Mouse (Mus musculus) inflammation-experienced regulatory T-cells, adult 6 months (primary cell): Measurements from ENCODE around the gene Ier2. TPM values are rescaled to one million over a fixed set of nuclear protein-coding genes. Genes with fewer than 3 reads are reported as not detected.
"Not testable (repeated sequence)": the region's sequence is repeated elsewhere in the genome, so short reads cannot be mapped to it uniquely, and the experiment has no call there.

Experiments
- ATAC-seq: one replicate; pipeline ENCODE4 v1.8.0; 2017
- polyA plus RNA-seq, 3 experiments: library from polyadenylated mRNA; unstranded; fragments of 100-300 nt; shearing (Covaris generic); gene quantifications; one replicate each; pipeline ENCODE4 v1.2.1; 2017

Ier2 gene
- polyA plus RNA-seq, 3 experiments from 2014 or later = 42.4 to 46.3 (median 45.8) TPM

DNA sequence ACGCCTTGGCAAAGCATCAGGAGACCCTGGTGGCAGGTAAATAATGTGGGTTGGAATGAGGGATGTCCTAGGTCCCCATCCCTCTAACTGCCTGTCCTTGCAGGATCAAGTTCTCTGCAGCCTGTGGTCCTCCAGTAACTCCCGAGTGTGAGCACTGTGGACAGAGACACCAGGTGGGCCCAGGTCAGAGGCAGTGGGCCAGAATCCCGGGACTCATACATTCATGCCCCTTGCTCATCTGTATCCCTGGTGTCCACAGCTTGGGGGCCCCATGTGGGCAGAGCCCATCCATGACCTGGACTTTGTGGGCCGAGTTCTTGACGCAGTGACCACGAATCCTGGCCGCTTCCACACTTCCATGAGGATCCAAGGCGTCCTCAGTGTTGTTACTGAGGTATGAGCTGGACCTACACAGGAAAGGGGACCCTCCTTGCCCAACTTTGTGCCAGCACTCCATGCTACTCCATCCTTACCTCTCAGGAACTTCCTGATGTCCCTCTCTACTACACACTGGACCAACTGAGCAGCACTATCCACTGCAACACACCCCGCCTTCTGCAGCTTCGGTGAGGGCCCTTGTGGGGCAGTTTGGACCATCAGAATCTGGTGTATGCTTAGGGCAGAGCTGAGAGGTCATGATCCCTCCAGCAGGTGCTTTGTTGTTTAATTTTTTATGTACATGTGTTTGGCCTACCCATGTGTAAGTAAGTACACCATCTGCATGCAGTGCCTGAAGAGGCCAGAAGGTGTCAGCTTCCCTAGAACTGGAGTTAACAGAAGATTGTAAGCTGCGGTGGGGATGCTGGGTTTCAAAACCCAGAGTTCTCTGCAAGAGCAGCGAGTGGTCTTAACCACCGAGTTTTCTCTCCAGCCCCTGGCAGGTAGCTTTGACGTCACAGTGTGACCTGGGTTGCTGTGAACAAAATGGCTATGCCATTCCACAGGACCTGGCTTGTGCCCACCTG lies 34.8 kb upstream of the Ier2 start:
- ATAC-seq = no peak

- no peak for ATAC-seq
Measured at GRCm38 (mm10) chr8:84695140-84695539, 32.5 kb upstream of the Ier2 start.

DNA sequence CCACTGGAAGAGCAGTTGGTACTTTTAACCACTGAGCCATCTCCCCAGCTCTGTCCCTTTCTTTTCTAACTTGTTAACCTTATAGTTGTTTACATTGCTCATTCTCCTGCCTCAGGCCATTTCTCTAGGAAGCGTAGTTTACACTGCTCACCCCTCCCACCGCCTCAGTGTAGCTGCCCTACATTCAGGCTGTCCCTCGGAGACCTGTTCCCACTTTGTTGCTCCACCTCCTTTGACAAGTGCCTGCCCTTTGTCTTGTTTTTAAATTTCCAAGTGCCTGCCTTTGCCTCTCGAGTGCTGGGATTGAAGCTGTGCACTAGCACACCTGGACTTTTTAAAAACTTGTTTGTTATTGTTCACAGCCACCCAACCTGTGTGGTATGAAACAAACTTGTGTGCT lies 30.7 kb upstream of the Ier2 start:
- ATAC-seq = no peak

GRCm38 (mm10) chr8:84689091-84689915 lies 26.7 kb upstream of the Ier2 start:
- ATAC-seq = peak; percentile 83

- peak; percentile 80 for ATAC-seq
Measured at GRCm38 (mm10) chr8:84687705-84688100, 25.1 kb upstream of the Ier2 start, which contains the start of gene Nacc1. Nacc1 (minus strand) TSS chr8:84687862.

- ATAC-seq = no peak
Measured at GRCm38 (mm10) chr8:84687003-84687704, 24.5 kb upstream of the Ier2 start.

- ATAC-seq = no peak
Measured at GRCm38 (mm10) chr8:84686191-84687002, 23.7 kb upstream of the Ier2 start, which contains the start of gene Trmt1. Trmt1 (plus strand) TSS chr8:84686307.

GRCm38 (mm10) chr8:84684537-84684936 lies 21.9 kb upstream of the Ier2 start:
- ATAC-seq = no peak

DNA sequence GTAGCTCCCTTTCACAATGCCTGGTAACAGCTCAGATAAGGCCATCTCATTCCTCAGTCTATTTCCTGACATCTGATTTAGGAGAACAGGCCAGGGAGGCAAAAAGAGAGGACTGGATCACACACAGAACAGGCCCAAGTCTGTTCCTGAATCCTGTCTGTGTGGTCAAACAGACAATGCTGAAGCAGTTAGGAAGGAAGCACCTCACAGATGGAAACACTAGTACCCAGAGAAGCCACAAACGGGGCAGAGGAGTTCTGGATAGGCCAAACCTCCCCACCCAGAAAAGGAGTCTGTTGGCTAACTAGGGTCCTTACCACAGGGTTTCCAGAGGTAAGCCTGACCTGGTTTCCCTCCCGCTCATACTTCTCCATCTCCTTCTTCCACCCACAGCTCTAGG lies 19.6 kb upstream of the Ier2 start:
- ATAC-seq = no peak

GRCm38 (mm10) chr8:84681476-84681875 lies 18.8 kb upstream of the Ier2 start:
- ATAC-seq = no peak

DNA sequence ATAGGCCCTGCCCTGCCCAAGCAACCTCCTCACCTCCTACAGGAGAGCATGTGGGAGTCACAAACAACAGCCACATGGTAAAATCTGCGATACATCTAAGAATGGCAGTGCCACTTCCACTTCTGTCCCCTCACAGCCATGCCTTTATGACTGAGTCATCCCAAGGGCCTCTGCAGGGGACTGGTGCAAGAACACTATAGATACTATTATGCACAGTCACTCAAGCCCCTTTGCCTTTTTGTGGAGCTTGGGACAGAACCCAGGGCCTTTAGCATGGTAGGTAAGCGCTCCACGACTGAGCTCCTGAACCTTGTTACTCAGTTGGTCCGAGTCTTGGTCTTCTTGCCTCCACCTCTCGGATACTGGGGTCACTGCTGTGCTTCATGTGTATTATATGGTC lies 14.7 kb upstream of the Ier2 start:
- no peak for ATAC-seq

- not testable (repeated sequence) for ATAC-seq
Measured at GRCm38 (mm10) chr8:84670295-84671006, 7.8 kb upstream of the Ier2 start.

DNA sequence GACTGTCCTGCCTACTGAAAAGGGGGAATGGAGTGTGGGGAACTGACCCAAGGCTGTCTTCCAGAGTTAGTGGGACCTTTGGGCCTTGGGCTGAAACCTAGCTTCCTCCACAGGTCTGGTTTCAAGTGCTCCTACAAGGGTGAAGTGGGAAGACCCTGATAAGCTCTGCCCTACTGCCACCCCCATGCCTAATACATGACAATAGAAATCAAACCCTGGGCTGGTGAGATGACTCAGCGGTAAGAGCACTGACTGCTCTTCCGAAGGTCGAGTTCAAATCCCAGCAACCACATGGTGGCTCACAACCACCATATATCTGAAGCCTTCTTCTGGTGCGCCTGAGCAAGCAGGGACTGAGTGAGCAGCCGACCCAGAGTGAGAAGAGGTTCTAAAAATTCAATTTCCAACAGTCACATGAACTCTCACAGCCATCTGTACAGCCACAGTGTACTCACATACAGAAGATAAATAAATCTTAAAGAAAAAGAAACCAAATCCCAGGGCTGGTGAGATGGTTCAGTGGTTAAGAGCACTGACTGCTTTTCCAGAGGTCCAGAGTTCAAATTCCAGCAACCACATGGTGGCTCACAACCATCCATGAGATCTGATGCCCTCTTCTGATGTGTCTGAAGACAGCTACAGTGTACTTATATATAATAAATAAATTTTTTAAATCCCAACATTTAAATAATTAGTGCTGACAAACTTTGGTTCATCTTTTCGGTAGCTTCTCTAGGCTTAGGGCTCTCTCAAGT lies 6.3 kb upstream of the Ier2 start:
- ATAC-seq = no peak

DNA sequence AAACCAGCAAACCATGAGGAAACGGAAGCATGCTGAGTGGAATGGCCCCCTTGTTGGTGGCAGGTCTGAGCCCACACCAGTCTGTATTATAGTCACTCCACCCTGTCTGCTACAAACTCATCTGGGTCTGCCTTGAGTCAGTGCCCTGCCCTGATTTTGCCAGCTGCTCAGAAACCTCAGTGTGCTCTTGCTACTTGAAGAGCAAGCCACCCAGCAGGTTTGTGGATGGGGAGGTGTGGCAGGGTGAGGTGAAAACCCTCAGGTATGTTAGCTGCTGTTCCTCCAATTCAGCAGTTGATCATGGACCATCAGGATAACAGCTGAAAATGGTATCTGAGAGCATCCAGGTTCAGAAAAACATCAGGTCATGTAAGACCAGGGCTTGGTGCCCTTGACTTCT lies 5.4 kb upstream of the Ier2 start:
- no peak for ATAC-seq

DNA sequence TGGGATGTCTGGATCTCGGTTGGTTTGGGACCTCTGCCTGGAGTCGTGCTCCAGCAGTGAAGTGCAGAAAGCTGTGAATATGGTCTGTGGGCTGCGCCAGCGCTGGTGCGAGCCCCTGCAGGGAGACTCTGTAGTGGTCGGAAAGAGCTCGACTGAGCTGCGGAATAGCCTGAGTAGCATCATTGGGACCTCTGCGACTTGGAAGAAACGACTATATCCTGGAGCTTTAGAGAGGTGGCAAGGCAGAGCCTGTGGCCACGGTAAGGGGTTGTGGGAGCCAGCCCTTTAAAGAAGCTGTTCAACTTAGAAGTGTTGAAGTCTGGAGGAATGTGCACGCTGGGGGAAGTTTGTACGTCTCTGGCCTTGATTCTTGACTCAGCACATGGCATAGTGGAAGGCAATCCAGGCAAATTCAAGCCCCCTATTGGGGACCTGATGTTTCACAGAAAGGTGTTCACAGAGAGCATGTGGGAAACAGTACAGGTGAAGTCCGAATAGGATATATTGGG lies 2.8 kb upstream of the Ier2 start:
- ATAC-seq = no peak

GRCm38 (mm10) chr8:84664566-84665384 lies 2.1 kb upstream of the Ier2 start:
- ATAC-seq = peak; percentile 6

- ATAC-seq = peak; percentile 16
Measured at GRCm38 (mm10) chr8:84663483-84664327, 1.1 kb upstream of the Ier2 start.

DNA sequence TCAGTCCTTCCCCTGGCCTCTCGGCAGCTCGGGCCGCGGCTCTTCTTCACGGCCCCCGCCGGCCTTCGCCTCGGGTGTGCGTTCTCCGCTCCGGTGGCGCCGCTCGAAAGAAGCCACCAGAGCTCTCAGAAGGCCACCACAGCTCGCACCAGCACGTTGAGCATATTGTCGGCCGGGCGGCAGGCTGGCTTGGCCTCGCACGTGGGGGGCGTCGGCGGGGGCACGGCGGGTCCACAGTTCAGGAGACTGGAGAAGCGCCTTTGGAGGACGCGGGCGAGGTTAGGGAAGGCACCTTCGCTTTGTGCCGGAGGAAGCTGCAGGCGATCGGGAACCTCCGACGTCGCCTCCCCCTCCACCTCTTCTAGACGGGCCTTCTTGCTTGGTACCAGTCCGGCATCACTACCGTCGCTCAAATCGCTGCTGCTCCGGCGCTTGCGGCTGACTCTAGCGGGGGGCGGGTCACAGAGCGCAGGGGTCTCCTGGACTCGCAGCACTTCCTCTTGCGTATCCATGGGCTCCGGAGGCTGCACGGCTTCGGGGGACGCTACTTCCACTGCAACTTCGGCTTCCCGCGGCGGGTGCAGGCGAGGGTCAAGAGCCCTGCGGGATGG lies 586 bp downstream of the Ier2 start:
- ATAC-seq = peak; percentile 3
